ENCODE assay signal across 13 mouse cellular contexts in genomic region chr6:94676840-94677239, GRCm38 (mm10). TPM values are rescaled to one million over a fixed set of nuclear protein-coding genes. Genes with fewer than 3 reads are reported as not detected.
DNase-seq lines count a peak whose midpoint lies in the region; ATAC-seq and TF ChIP-seq lines count a peak whose summit lies in the region.
"Had no signal": no experiment of that assay in that cellular context is flagged by ENCODE, and none has a peak within 500 bp of the region (broad histone marks: within the 10 kb centered on the region; RNA-seq: fewer than 3 reads in every experiment).

No protein-coding gene starts in this region.

- H3K4me2 ChIP-seq in forebrain, embryonic 12.5 days = no peak overlapping the region
- no peak overlapping the region; the same call in 1 of the 2 replicates for H3K4me2 ChIP-seq in forebrain, embryonic 13.5 days
- peak overlapping the region; percentile 33 for H3K4me2 ChIP-seq in kidney, embryonic 15.5 days
- H3K4me2 ChIP-seq in kidney, embryonic 14.5 days (replicated peaks; ENCODE audit: low read depth, low read length) = no peak overlapping the region; the same call in 1 of the 2 replicates
- peak overlapping the region; percentile 34 for H3K4me2 ChIP-seq in intestine, embryonic 14.5 days (ENCODE audit: low read length)
- H3K4me2 ChIP-seq: embryonic facial prominence, embryonic 12.5 days had no signal

- H3K4me3 ChIP-seq in forebrain, embryonic 12.5 days (replicated peaks) = no peak overlapping the region
- H3K4me3 ChIP-seq in forebrain, embryonic 13.5 days = no peak overlapping the region
- no peak overlapping the region for H3K4me3 ChIP-seq in kidney, embryonic 15.5 days (replicated peaks)
- H3K4me3 ChIP-seq in kidney, embryonic 14.5 days (ENCODE audit: low read length) = no peak overlapping the region
- H3K4me3 ChIP-seq in intestine, embryonic 14.5 days (ENCODE audit: low read depth, low read length) = no peak overlapping the region
- H3K4me3 ChIP-seq in layer of hippocampus, adult 2 months = no peak overlapping the region
- H3K4me3 ChIP-seq: embryonic facial prominence, embryonic 12.5 days had no signal

- 84% methylated on average over 3 of the region's 3 CpGs for WGBS in forebrain, embryonic 12.5 days
- 76% methylated on average over 3 of the region's 3 CpGs for WGBS in forebrain, embryonic 13.5 days
- 49% methylated on average over 3 of the region's 3 CpGs for WGBS in kidney, embryonic 15.5 days
- WGBS in kidney, embryonic 14.5 days = 39% methylated on average over 3 of the region's 3 CpGs
- 60% methylated on average over 3 of the region's 3 CpGs for WGBS in intestine, embryonic 14.5 days

- H3K9me3 ChIP-seq in forebrain, embryonic 12.5 days = no peaks in the 10 kb centered on the region
- H3K9me3 ChIP-seq in forebrain, embryonic 13.5 days (replicated peaks) = no peaks in the 10 kb centered on the region
- H3K9me3 ChIP-seq in kidney, embryonic 15.5 days (replicated peaks) = no peaks in the 10 kb centered on the region
- no peaks in the 10 kb centered on the region for H3K9me3 ChIP-seq in kidney, embryonic 14.5 days (ENCODE audit: control insufficient read depth, low read length)
- no peaks in the 10 kb centered on the region for H3K9me3 ChIP-seq in intestine, embryonic 14.5 days (ENCODE audit: control insufficient read depth, low read length)
- H3K9me3 ChIP-seq: embryonic facial prominence, embryonic 12.5 days had no signal

- H3K4me1 ChIP-seq in forebrain, embryonic 12.5 days = peaks cover 88% of the 10 kb centered on the region
- peaks cover 77% of the 10 kb centered on the region for H3K4me1 ChIP-seq in forebrain, embryonic 13.5 days
- peaks cover 46% of the 10 kb centered on the region for H3K4me1 ChIP-seq in kidney, embryonic 15.5 days
- peaks cover 26% of the 10 kb centered on the region for H3K4me1 ChIP-seq in kidney, embryonic 14.5 days (ENCODE audit: control insufficient read depth, insufficient read depth, low read length)
- peaks cover 75% of the 10 kb centered on the region for H3K4me1 ChIP-seq in intestine, embryonic 14.5 days (replicated peaks; ENCODE audit: control insufficient read depth, insufficient read depth, low read length)

- DNase-seq in intestine, embryonic 14.5 days (ENCODE audit: low spot score) = no peak
- peak; percentile 58 for DNase-seq in lung, postnatal 36 days
- DNase-seq in layer of hippocampus, adult 2 months (ENCODE audit: low spot score in 2 of 2) = no peak
- DNase-seq in spleen, postnatal 14 days (ENCODE audit: low spot score in 2 of 2) = no peak
- DNase-seq: adrenal gland, postnatal 25 days; cerebellum, adult 2 months; kidney, postnatal 14 days had no signal

- ATAC-seq in forebrain, embryonic 12.5 days (ENCODE audit: low FRiP score) = no peak
- no peak for ATAC-seq in forebrain, embryonic 13.5 days
- ATAC-seq in kidney, embryonic 15.5 days (replicated peaks; ENCODE audit: low FRiP score) = no peak
- no peak for ATAC-seq in kidney, embryonic 14.5 days (ENCODE audit: low FRiP score, low TSS enrichment)
- ATAC-seq in intestine, embryonic 14.5 days (replicated peaks; ENCODE audit: low FRiP score, low TSS enrichment, low read depth) = peak; percentile 65
- ATAC-seq: Patski had no signal

- H3K27ac ChIP-seq in forebrain, embryonic 12.5 days = 0 out of 2 replicates have a peak overlapping the region, but pooled peaks have one; percentile 68
- H3K27ac ChIP-seq in forebrain, embryonic 13.5 days = no peak overlapping the region
- H3K27ac ChIP-seq in kidney, embryonic 15.5 days = no peak overlapping the region
- no peak overlapping the region for H3K27ac ChIP-seq in kidney, embryonic 14.5 days (ENCODE audit: low read depth, low read length)
- peak overlapping the region; percentile 65 for H3K27ac ChIP-seq in intestine, embryonic 14.5 days (ENCODE audit: low read depth)
- no peak overlapping the region for H3K27ac ChIP-seq in layer of hippocampus, adult 2 months
- H3K27ac ChIP-seq: embryonic facial prominence, embryonic 12.5 days had no signal

- H3K36me3 ChIP-seq in forebrain, embryonic 12.5 days (replicated peaks) = no peaks in the 10 kb centered on the region
- no peaks in the 10 kb centered on the region for H3K36me3 ChIP-seq in forebrain, embryonic 13.5 days (ENCODE audit: poor library complexity, severe bottlenecking)
- no peaks in the 10 kb centered on the region for H3K36me3 ChIP-seq in kidney, embryonic 15.5 days
- no peaks in the 10 kb centered on the region for H3K36me3 ChIP-seq in kidney, embryonic 14.5 days (ENCODE audit: control insufficient read depth, insufficient read depth, low read length)
- no peaks in the 10 kb centered on the region for H3K36me3 ChIP-seq in intestine, embryonic 14.5 days (ENCODE audit: control insufficient read depth, insufficient read depth, low read length)
- H3K36me3 ChIP-seq: embryonic facial prominence, embryonic 12.5 days had no signal

- no peak overlapping the region for H3K9ac ChIP-seq in forebrain, embryonic 12.5 days
- no peak overlapping the region for H3K9ac ChIP-seq in forebrain, embryonic 13.5 days
- H3K9ac ChIP-seq in kidney, embryonic 15.5 days = peak overlapping the region; percentile 30; the same call in 1 of the 2 replicates
- no peak overlapping the region for H3K9ac ChIP-seq in kidney, embryonic 14.5 days (ENCODE audit: low read depth, low read length)
- no peak overlapping the region for H3K9ac ChIP-seq in intestine, embryonic 14.5 days (ENCODE audit: low read length)
- H3K9ac ChIP-seq: embryonic facial prominence, embryonic 12.5 days had no signal

- no peaks in the 10 kb centered on the region for H3K27me3 ChIP-seq in forebrain, embryonic 12.5 days
- no peaks in the 10 kb centered on the region for H3K27me3 ChIP-seq in forebrain, embryonic 13.5 days
- H3K27me3 ChIP-seq in kidney, embryonic 15.5 days = no peaks in the 10 kb centered on the region
- 0 out of 2 replicates have a peak, but pooled peaks cover 6% of the 10 kb centered on the region for H3K27me3 ChIP-seq in kidney, embryonic 14.5 days (ENCODE audit: control insufficient read depth, insufficient read depth, low read length)
- H3K27me3 ChIP-seq in intestine, embryonic 14.5 days (replicated peaks; ENCODE audit: control insufficient read depth, insufficient read depth, low read length) = no peaks in the 10 kb centered on the region
- H3K27me3 ChIP-seq: embryonic facial prominence, embryonic 12.5 days; Patski had no signal

- no peak for TF ChIP-seq CTCF in layer of hippocampus, adult 2 months (conservative IDR thresholded peaks at IDR 0.05)

RNA-seq across cellular contexts. Expression of gene Lrig1, which starts 23.1 kb away (rescaled TPM):
- polyA plus RNA-seq in forebrain, embryonic 12.5 days (2016; fragmentation: Nextera tagmentation; extraction: Ambion mirVana) = 16.6 and 17.7 TPM in 2 replicates
- polyA plus RNA-seq in forebrain, embryonic 13.5 days (2015; fragmentation: Nextera tagmentation; extraction: Ambion mirVana) = 6.4 and 7.6 TPM in 2 replicates
- polyA plus RNA-seq in kidney, embryonic 15.5 days (2015; fragmentation: Nextera tagmentation; extraction: Ambion mirVana) = 7.3 and 8.1 TPM in 2 replicates
- 10.4 and 11.0 TPM in 2 replicates for polyA plus RNA-seq in kidney, embryonic 14.5 days (2014; fragmentation: Nextera tagmentation; extraction: Ambion mirVana)
- polyA plus RNA-seq in intestine, embryonic 14.5 days (2014; fragmentation: Nextera tagmentation; extraction: Ambion mirVana) = 32.8 and 35.2 TPM in 2 replicates
- total RNA-seq in layer of hippocampus, adult 2 months (2021) = 10 to 100 TPM; 26.2 to 27.4 TPM

Comparison
In these comparisons a context has a peak if more than half of its experiments do, and no peak if none do; other contexts are left out.
1. H3K27ac ChIP-seq: peak in forebrain, embryonic 12.5 days (single experiment) and intestine, embryonic 14.5 days (single experiment); none in forebrain, embryonic 13.5 days (single experiment), kidney, embryonic 15.5 days (single experiment), kidney, embryonic 14.5 days (single experiment) and layer of hippocampus, adult 2 months (single experiment).
2. H3K4me2 ChIP-seq: peak in kidney, embryonic 15.5 days (single experiment) and intestine, embryonic 14.5 days (single experiment); none in forebrain, embryonic 12.5 days (single experiment), forebrain, embryonic 13.5 days (single experiment) and kidney, embryonic 14.5 days (single experiment).